Mouse (Mus musculus): ENCODE results near the gene Ryr1.

DNA sequence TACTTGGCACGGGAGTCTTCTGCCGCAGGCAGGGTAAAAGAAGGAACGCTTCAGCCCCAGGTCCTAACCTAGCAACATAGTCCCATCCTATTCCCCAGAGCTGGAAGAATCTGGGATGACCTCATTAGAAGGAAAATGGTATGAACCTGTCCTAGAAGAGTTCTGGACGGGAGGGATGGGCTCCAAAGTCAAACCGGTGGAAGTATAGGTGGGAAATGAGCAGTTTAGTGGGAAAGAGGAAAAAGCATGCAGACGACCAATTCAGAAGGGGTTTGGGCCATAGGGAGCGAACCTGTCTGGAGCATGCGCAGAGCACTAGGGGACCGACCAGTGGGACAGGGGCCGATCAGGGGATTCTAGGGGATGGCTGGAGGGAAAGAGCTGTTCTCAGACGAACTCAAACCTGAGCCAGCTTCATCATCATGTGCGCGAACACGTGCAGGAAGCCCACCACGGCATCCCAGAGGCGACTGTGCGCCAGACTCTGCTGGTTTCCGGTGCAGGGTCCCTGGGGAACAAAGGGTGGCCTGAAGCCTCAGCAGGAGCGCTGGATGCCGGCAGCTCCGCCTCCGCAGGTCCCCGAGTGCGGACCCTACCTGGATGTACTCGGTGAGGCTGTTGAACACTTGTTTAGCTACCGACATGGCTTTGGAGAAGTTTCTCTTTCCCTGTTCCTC lies 84.9 kb downstream of the Ryr1 start:
- TF ChIP-seq CTCF (IDR thresholded peaks at IDR 0.05; ENCODE audit: low read depth): no peak
- TF ChIP-seq EP300 (IDR thresholded peaks at IDR 0.05; ENCODE audit: low read depth): no peak
